Mouse (Mus musculus): Measurements from ENCODE around the gene Serpina1c. TPM values are rescaled to one million over a fixed set of nuclear protein-coding genes. Genes with fewer than 3 reads are reported as not detected.

Serpina1c gene
- polyA plus RNA-seq, 1 experiment = not detected

Other genes starting within 250 kb of the Serpina1c start
- gene Serpina6, start 247.7 kb downstream of the Serpina1c start, polyA plus RNA-seq (2012) = 0.37 and 0.38 TPM in 2 replicates
- not detected in 2 replicates for gene Serpina16, start 228.7 kb downstream of the Serpina1c start, polyA plus RNA-seq (2012)
- gene Serpina1f, start 209.4 kb downstream of the Serpina1c start, polyA plus RNA-seq (2012) = not detected in 2 replicates
- gene Serpina1d, start 131.3 kb downstream of the Serpina1c start, polyA plus RNA-seq (2012) = not detected in 2 replicates
- not detected in 2 replicates for gene Serpina1b, start 74.5 kb downstream of the Serpina1c start, polyA plus RNA-seq (2012)
- 0.14 and 0.21 TPM in 2 replicates for gene Serpina1a, start 41.3 kb downstream of the Serpina1c start, polyA plus RNA-seq (2012)
- not detected in 2 replicates for gene Serpina1e, start 54.1 kb upstream of the Serpina1c start, polyA plus RNA-seq (2012)
- gene Serpina11, start 85.1 kb upstream of the Serpina1c start, polyA plus RNA-seq (2012) = not detected in 2 replicates
- not detected in 2 replicates for gene Serpina9, start 108.9 kb upstream of the Serpina1c start, polyA plus RNA-seq (2012)
- gene Serpina12, start 139.6 kb upstream of the Serpina1c start, polyA plus RNA-seq (2012) = 0.03 TPM in 1 of 2 replicates, not detected in the other
- not detected in 2 replicates for gene Serpina5, start 196.2 kb upstream of the Serpina1c start, polyA plus RNA-seq (2012)
- not detected in 2 replicates for gene Serpina3a, start 207.8 kb upstream of the Serpina1c start, polyA plus RNA-seq (2012)
- not detected in 2 replicates for gene Serpina3b, start 223.1 kb upstream of the Serpina1c start, polyA plus RNA-seq (2012)
- gene Serpina3c, start 249.0 kb upstream of the Serpina1c start, polyA plus RNA-seq (2012) = not detected in 2 replicates

All from erythroblast, embryonic 14.5 days (primary cell).